Mouse (Mus musculus) granulocyte monocyte progenitor cell, adult 5-6 weeks (primary cell): Measurements from ENCODE around the gene Igdcc3. TPM values are rescaled to one million over a fixed set of nuclear protein-coding genes. Genes with fewer than 3 reads are reported as not detected.
"Not testable (repeated sequence)": the region's sequence is repeated elsewhere in the genome, so short reads cannot be mapped to it uniquely, and the experiment has no call there.

Experiments used
- ATAC-seq: replicated peaks from 2 replicates; pipeline ENCODE4 v1.8.0; 2016; ENCODE audit warnings: mild to moderate bottlenecking, moderate TSS enrichment, inconsistent platforms; ENCODE audit not compliant: poor library complexity, severe bottlenecking
- total RNA-seq, 2 experiments: library from RNA; stranded (forward) in 1 of 2; stranded (reverse) in 1 of 2; fragments of 200-712, 200-1000 nt in 1 of 2; fragments of >200 nt in 1 of 2; fragmentation: Nextera tagmentation in 1 of 2; gene quantifications; 2 replicates each; pipeline ENCODE4 v1.2.3; 2014 to 2017

Gene Igdcc3
- total RNA-seq, 2 experiments from 2014 or later: not detected

DNA sequence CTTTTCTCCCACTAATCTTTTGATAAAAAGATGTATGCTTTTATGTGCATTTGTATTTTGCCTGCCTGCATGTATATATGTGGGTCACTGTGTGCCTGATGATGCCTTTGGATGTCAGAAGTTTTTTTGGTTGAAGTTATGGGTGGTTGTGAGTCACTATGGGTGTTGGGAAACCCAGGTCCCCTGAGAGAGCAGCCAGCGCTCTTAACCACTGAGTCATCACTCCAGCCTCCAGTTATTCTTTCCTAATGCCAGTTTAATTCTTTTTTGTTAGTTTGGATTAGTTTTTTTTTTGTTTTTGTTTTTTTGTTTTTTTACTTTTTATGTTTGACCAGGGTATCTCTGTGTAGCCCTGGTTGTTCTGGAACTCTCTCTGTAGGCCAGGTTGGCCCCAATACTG, 59.6 kb downstream of the Igdcc3 start:
- ATAC-seq: peak; percentile 26

- peak; percentile 15 for ATAC-seq
Measured at GRCm38 (mm10) chr9:65201021-65201380, 60.0 kb downstream of the Igdcc3 start.

DNA sequence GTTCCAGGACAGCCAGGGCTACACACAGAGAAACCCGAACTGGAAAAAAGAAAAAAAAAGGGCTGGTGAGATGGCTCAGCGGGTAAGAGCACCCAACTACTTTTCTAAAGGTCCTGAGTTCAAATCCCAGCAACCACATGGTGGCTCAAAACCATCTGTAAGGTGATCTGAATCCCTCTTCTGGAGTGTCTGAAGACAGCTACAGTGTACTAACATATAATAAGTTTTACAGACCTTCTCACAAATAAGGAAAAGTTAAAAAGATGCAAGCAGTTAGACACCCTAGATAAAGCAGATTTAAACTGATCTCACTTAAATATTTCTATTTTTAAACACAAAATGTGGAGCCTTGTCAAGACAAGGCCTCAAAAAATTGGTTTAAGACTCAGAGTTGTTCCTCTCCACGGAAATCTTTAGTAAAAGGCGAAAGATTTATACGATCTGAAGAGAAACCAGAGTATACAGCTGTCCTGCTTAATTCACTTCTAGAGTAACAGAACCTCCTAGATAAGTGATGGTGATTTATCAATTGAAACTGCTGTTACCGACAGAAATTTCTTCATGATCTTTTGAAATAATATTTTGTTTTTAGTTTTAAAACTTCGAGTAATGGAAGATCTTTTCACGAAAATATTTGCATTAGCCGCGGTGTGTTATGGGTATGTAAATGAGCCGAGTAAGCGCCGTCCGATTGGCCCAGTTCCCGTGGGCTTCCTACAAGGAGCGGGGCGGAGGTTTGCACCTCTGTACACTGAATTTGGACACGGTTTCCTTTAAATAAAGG, 60.6 kb downstream of the Igdcc3 start:
- peak; percentile 69 for ATAC-seq

GRCm38 (mm10) chr9:65202165-65202754, 61.3 kb downstream of the Igdcc3 start:
- no peak for ATAC-seq

DNA sequence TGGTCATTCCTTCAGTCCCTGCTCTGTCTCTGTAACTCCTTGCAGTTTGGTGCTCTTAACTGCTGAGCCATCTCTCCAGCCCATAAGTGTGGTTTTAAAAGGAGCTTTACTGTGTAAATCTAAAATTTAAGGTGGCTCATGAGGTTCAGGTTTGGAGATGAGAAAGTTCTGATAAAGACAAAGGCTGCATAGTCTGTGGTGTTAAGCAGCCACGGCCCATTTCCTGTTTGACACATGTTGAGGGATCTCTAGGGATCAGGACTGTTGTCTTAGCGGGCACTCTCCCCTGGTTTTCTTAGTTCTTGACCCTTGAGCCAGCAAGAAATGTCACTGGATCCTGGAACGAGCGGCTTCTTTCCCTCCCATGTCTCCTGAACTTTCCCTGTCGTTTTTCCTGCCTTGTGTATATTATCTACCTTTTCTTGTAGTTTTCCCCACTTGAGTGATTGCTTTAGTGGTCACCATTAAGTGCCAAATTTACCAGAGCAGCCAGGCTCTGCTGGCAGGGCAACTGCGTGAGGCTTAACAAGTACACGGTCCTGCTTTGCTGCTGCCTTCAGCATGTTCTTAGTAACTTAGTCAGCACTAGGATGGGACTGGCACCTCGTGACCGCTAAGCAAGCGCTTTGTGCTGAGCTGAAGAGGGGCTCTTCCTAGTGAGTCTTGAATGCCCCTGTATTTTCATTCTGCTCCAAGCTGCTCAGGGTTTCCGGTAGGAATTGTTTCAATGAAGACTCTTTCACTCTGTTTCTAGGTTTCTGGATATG, 64.2 kb downstream of the Igdcc3 start:
- ATAC-seq: no peak

DNA sequence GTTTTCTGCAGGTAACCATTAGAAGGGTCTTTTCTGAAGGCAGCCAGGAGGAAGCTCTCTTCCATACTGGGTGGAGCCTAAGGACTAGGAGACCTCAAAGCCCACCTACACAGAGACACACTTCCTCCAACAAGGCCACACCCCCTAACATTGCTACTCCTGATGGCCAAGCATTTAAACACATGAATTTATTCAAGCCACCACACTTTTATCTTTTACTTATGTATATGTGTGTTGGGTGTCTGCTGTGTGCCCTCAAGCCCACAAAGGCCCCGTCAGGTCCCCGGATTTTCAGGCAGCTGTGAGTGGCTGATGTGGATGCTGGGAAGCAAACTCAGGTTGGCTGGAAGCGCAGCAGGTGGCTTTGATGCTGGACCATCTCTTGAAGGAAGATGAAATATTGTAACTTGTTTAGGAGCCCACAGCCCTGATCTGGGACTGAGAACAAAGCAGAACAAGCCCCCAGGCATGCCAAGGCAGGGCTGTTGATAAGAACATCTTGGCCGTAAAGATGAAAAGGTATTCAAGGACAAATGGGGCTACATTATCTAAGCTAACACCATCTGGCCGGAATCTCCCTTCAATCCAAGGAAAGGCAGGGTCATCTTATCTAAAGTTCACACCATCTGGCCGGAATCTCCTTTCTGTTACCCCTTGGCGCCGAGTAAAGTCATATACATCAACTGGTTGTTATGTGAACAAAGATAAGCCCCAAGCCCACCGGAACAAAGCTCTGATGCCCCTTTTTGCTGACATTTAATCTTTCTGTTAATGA, 66.2 kb downstream of the Igdcc3 start:
- ATAC-seq: not testable (repeated sequence)

GRCm38 (mm10) chr9:65208293-65209179, 67.5 kb downstream of the Igdcc3 start:
- ATAC-seq: no peak

DNA sequence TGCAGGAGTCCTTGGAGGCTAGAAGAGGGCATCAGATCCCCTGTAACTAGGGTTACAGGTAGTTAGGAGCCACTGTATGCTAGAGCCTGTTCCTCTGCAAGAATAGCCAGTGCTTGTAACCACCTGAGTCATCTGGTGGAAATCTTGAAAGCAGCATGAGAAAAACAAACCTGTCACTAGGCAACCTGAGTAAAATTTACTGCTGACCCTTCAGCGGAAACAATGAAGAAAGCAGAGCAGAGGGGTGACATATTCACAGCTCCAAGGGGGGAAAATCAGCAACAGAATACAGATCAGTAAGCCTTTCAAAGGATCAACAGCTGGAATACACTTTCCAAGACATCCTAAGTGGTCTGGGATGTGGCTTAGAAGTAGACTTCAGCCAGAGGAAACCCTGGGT, 70.6 kb downstream of the Igdcc3 start:
- no peak for ATAC-seq

DNA sequence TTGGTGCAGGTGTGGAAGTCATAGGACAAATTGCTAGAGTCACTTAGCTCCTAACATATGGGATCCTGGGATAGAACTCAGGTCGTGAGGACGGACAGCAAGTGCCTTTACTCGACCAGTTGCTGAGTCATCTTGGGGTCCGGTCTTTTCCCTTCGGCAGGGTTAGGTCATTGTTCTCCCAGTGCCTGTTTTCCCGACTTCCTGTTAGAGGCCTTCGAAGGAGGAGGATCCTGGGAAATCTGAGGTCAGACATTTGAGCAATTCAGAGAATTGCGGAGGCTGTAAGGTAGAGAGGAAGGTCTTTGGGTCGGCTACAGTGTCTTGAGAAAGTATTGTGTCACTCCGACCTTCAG, 73.4 kb downstream of the Igdcc3 start:
- ATAC-seq: peak; percentile 31

- ATAC-seq: peak; percentile 81
Measured at GRCm38 (mm10) chr9:65214778-65215493, 73.9 kb downstream of the Igdcc3 start.

GRCm38 (mm10) chr9:65215494-65216126, 74.6 kb downstream of the Igdcc3 start:
- no peak for ATAC-seq

DNA sequence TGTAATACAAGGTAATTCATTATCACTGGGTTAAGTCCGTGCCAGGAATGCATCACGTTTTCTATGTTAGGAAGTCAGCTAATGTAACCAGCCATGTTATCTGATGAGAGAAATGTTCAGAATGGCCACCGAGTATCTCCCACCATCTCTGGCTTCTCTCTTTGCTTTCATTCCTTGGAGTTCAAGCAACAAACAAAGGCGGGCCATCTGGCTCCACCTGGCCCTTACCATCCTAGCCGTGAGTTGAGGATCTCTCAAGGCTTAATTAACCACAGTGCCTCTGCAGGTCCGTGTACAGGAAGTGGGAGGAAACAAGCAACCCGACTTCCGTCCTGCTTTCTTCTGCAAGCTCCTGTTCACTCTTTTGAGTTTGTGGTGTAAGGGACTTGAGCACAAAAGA, 76.0 kb downstream of the Igdcc3 start:
- ATAC-seq: peak; percentile 36

DNA sequence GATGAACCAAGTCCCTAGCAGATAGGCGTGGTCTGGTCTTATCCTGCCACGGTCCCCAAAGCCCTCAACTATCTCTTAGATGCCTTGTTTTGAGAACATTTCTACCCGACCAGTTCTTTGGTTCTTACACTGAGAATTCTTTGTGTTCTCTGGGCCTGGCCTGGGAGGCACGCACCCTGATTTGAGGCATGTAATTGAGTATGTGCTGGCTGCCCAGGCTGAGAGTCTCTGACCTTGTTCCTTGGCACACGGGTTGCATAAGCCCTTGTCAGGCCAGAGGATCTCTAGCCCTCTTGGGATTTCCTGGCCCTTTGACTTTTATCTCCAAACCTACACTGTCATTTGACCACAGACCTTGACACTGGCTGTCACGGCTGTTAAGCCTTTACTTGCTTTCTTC, 76.7 kb downstream of the Igdcc3 start:
- ATAC-seq: peak; percentile 11; the same call in 1 of the 2 replicates

- ATAC-seq: no peak
Measured at GRCm38 (mm10) chr9:65218916-65219315, 77.9 kb downstream of the Igdcc3 start.

GRCm38 (mm10) chr9:65220398-65220797, 79.4 kb downstream of the Igdcc3 start:
- ATAC-seq: not testable (repeated sequence)

- no peak for ATAC-seq
Measured at GRCm38 (mm10) chr9:65223927-65224326, 82.9 kb downstream of the Igdcc3 start.

DNA sequence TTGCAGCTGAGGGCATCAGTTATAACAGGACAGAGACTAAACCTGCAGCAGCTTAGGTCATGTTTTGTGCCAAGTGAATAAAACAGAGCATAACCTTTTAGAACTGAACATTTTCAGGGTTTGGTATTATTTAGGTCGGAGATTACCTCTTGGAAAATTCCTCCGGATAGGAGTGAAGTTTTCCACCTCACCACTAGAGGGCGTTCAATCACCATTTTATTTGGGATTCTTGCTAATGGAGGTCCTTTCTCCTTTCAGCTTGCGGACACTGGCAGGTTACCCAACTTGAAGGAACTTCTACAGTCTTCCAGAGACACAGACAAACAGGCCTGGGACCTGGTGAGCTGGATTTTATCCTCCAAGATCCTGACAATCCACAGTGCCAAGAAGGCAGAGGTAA, 84.8 kb downstream of the Igdcc3 start:
- ATAC-seq: no peak

GRCm38 (mm10) chr9:65230250-65230649, 89.3 kb downstream of the Igdcc3 start:
- ATAC-seq: no peak

DNA sequence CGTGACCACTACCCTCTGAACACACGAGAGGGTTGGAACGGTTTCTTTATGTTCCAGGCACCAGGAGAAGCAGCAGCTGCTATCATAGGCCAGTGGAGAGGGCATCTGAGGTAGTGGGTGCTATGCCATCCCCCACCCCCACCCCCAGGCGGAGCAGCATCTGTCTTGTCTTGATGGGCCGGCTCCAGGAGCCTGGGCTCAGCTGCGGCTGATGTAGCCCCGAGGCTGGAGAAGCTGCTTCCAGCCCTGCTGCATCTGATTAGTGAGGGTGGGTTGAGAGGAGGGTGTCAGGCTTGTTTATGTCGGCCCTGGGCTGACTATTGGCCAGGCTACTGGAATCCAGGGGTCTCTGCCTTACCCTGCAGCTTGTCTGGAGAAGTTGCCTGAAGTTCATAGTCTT, 90.3 kb downstream of the Igdcc3 start:
- ATAC-seq: no peak
